Comparison of ENCODE assay signal across 10 mouse cellular contexts in the genomic region with DNA sequence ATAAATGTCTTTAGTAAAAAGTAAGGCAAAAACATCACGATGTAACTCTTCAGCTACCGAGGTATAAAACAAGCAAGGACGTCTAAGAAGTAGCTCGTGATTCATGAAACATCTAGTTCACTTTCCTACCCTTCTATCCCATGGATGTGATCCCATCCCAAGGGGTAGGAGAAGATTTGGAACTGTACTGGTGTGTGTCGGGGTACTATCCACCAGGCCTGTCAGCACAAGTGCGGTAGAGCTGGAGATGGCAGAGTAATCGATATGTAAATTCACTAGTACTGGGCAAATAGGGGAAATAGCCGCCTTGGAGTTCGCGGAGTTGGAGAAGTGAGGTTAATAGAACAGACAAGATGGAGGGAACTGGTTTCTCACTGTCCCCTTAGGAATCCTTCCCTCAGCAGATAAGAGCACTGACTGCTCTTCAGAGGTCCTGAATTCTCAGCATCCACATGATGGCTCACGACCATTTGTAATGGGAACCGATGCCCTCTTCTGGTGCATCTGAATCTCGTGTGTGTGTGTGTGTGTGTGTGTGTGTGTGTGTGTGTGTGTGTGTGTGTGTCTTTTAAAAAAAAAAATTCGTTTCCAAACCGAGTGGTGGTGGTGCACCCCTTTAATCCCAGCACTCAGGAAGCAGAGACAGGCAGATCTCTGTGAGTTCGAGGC. TPM values are rescaled to one million over a fixed set of nuclear protein-coding genes. Genes with fewer than 3 reads are reported as not detected.
DNase-seq lines count a peak whose midpoint lies in the region; ATAC-seq lines count a peak whose summit lies in the region.
"Had no signal": no experiment of that assay in that cellular context is flagged by ENCODE, and none has a peak within 500 bp of the region (broad histone marks: within the 10 kb centered on the region; RNA-seq: fewer than 3 reads in every experiment).

No protein-coding gene starts in this region.

- 42% methylated on average over 16 of the region's 16 CpGs for WGBS in heart, embryonic 10.5 days
- 38% methylated on average over 16 of the region's 16 CpGs for WGBS in midbrain, embryonic 12.5 days
- WGBS in midbrain, embryonic 14.5 days, result 42% methylated on average over 16 of the region's 16 CpGs
- 42% methylated on average over 16 of the region's 16 CpGs for WGBS in hindbrain, embryonic 15.5 days
- 41% methylated on average over 16 of the region's 16 CpGs for WGBS in neural tube, embryonic 15.5 days

- H3K4me1 ChIP-seq in heart, embryonic 10.5 days, result peaks cover 39% of the 10 kb centered on the region
- peaks cover 32% of the 10 kb centered on the region for H3K4me1 ChIP-seq in midbrain, embryonic 12.5 days
- peaks cover 12% of the 10 kb centered on the region for H3K4me1 ChIP-seq in midbrain, embryonic 14.5 days (ENCODE audit: control insufficient read depth, insufficient read depth, low read length)
- peaks cover 36% of the 10 kb centered on the region for H3K4me1 ChIP-seq in hindbrain, embryonic 15.5 days (replicated peaks)
- peaks cover 45% of the 10 kb centered on the region for H3K4me1 ChIP-seq in neural tube, embryonic 15.5 days

- H3K4me2 ChIP-seq in midbrain, embryonic 12.5 days (replicated peaks), result no peak overlapping the region
- no peak overlapping the region for H3K4me2 ChIP-seq in midbrain, embryonic 14.5 days (ENCODE audit: low read length)
- H3K4me2 ChIP-seq in hindbrain, embryonic 15.5 days, result peak overlapping the region; percentile 94
- H3K4me2 ChIP-seq in neural tube, embryonic 15.5 days, result 0 out of 2 replicates have a peak overlapping the region, but pooled peaks have one; percentile 92

- no peak for DNase-seq in heart, embryonic 10.5 days (ENCODE audit: low spot score)
- DNase-seq in heart, postnatal 36 days, result no peak
- no peak for DNase-seq in midbrain, embryonic 14.5 days
- no peak for DNase-seq in cerebellum, postnatal 14 days
- no peak for DNase-seq in adrenal gland, postnatal 36 days
- DNase-seq: lung, postnatal 14 days had no signal

- H3K27ac ChIP-seq in heart, embryonic 10.5 days, result no peak overlapping the region
- H3K27ac ChIP-seq in midbrain, embryonic 12.5 days (replicated peaks), result no peak overlapping the region
- no peak overlapping the region for H3K27ac ChIP-seq in midbrain, embryonic 14.5 days (replicated peaks; ENCODE audit: low read depth, low read length)
- H3K27ac ChIP-seq in hindbrain, embryonic 15.5 days (replicated peaks), result no peak overlapping the region
- H3K27ac ChIP-seq in neural tube, embryonic 15.5 days (replicated peaks), result no peak overlapping the region

- H3K9me3 ChIP-seq in heart, embryonic 10.5 days, result no peaks in the 10 kb centered on the region; the same call in 1 of the 2 replicates
- H3K9me3 ChIP-seq in midbrain, embryonic 12.5 days, result 0 out of 2 replicates have a peak, but pooled peaks cover 3% of the 10 kb centered on the region
- H3K9me3 ChIP-seq in midbrain, embryonic 14.5 days (ENCODE audit: control insufficient read depth, low read length), result no peaks in the 10 kb centered on the region
- no peaks in the 10 kb centered on the region for H3K9me3 ChIP-seq in hindbrain, embryonic 15.5 days
- H3K9me3 ChIP-seq in neural tube, embryonic 15.5 days (replicated peaks), result no peaks in the 10 kb centered on the region

- H3K9ac ChIP-seq in midbrain, embryonic 12.5 days (replicated peaks), result no peak overlapping the region; the same call in 1 of the 2 replicates
- H3K9ac ChIP-seq in midbrain, embryonic 14.5 days (replicated peaks; ENCODE audit: low read length), result no peak overlapping the region
- H3K9ac ChIP-seq in hindbrain, embryonic 15.5 days, result no peak overlapping the region
- H3K9ac ChIP-seq in neural tube, embryonic 15.5 days (replicated peaks), result no peak overlapping the region

- ATAC-seq in midbrain, embryonic 12.5 days (ENCODE audit: low FRiP score, low read depth), result no peak
- no peak for ATAC-seq in midbrain, embryonic 14.5 days (ENCODE audit: low FRiP score, low TSS enrichment)
- no peak for ATAC-seq in hindbrain, embryonic 15.5 days (ENCODE audit: low FRiP score, low read depth)
- ATAC-seq in neural tube, embryonic 15.5 days (ENCODE audit: low FRiP score), result no peak

- H3K36me3 ChIP-seq in heart, embryonic 10.5 days, result no peaks in the 10 kb centered on the region
- H3K36me3 ChIP-seq in midbrain, embryonic 12.5 days, result no peaks in the 10 kb centered on the region
- H3K36me3 ChIP-seq in midbrain, embryonic 14.5 days (ENCODE audit: control insufficient read depth, insufficient read depth, low read length), result no peaks in the 10 kb centered on the region
- H3K36me3 ChIP-seq in hindbrain, embryonic 15.5 days, result no peaks in the 10 kb centered on the region
- no peaks in the 10 kb centered on the region for H3K36me3 ChIP-seq in neural tube, embryonic 15.5 days

- H3K27me3 ChIP-seq in heart, embryonic 10.5 days (ENCODE audit: insufficient read depth, poor library complexity, severe bottlenecking), result peaks cover 99% of the 10 kb centered on the region
- H3K27me3 ChIP-seq in midbrain, embryonic 12.5 days, result peaks cover 96% of the 10 kb centered on the region
- peaks cover 95% of the 10 kb centered on the region for H3K27me3 ChIP-seq in midbrain, embryonic 14.5 days (ENCODE audit: control insufficient read depth, insufficient read depth, low read length)
- H3K27me3 ChIP-seq in hindbrain, embryonic 15.5 days, result peaks cover 87% of the 10 kb centered on the region
- H3K27me3 ChIP-seq in neural tube, embryonic 15.5 days (replicated peaks), result peaks cover 91% of the 10 kb centered on the region

- intact Hi-C loops in heart, postnatal 36 days (cut with DNase I), result no loop called here

- H3K4me3 ChIP-seq in heart, embryonic 10.5 days, result peak overlapping the region; percentile 71; the same call in 1 of the 2 replicates
- peak overlapping the region; percentile 63; the same call in 1 of the 2 replicates for H3K4me3 ChIP-seq in midbrain, embryonic 12.5 days
- H3K4me3 ChIP-seq in midbrain, embryonic 14.5 days (replicated peaks; ENCODE audit: low read depth, low read length), result no peak overlapping the region
- H3K4me3 ChIP-seq in hindbrain, embryonic 15.5 days, result no peak overlapping the region
- peak overlapping the region; percentile 64 for H3K4me3 ChIP-seq in neural tube, embryonic 15.5 days (replicated peaks)

RNA-seq across cellular contexts. Expression of a gene that starts 1.0 kb away (rescaled TPM):
- polyA plus RNA-seq in heart, embryonic 10.5 days (2016; fragmentation: Nextera tagmentation; extraction: Ambion mirVana), result 19.0 and 19.4 TPM in 2 replicates
- 1 to 10 TPM; 4.9 to 5.8 TPM for total RNA-seq in heart, postnatal 36 days (2021)
- polyA plus RNA-seq in midbrain, embryonic 12.5 days (2016; fragmentation: Nextera tagmentation; extraction: Ambion mirVana), result 11.0 and 14.6 TPM in 2 replicates
- 13.5 and 15.0 TPM in 2 replicates for polyA plus RNA-seq in midbrain, embryonic 14.5 days (2014; fragmentation: Nextera tagmentation; extraction: Ambion mirVana)
- polyA plus RNA-seq in hindbrain, embryonic 15.5 days (2015; fragmentation: Nextera tagmentation; extraction: Ambion mirVana), result 18.3 and 19.3 TPM in 2 replicates
- polyA plus RNA-seq in neural tube, embryonic 15.5 days (2015; fragmentation: Nextera tagmentation; extraction: Ambion mirVana), result 20.7 and 24.3 TPM in 2 replicates
- 10 to 100 TPM; 15.3 to 17.9 TPM for total RNA-seq in adrenal gland, postnatal 36 days (2021)

RNA-seq across cellular contexts. Expression of a gene that starts 1.1 kb away (rescaled TPM):
- 2.0 and 2.4 TPM in 2 replicates for polyA plus RNA-seq in heart, embryonic 10.5 days (2016; fragmentation: Nextera tagmentation; extraction: Ambion mirVana)
- 1 to 10 TPM; 2.3 to 3.4 TPM for total RNA-seq in heart, postnatal 36 days (2021)
- 0.77 and 0.87 TPM in 2 replicates for polyA plus RNA-seq in midbrain, embryonic 12.5 days (2016; fragmentation: Nextera tagmentation; extraction: Ambion mirVana)
- 0.72 and 0.96 TPM in 2 replicates for polyA plus RNA-seq in midbrain, embryonic 14.5 days (2014; fragmentation: Nextera tagmentation; extraction: Ambion mirVana)
- 1.3 and 1.6 TPM in 2 replicates for polyA plus RNA-seq in hindbrain, embryonic 15.5 days (2015; fragmentation: Nextera tagmentation; extraction: Ambion mirVana)
- 1.9 and 3.0 TPM in 2 replicates for polyA plus RNA-seq in neural tube, embryonic 15.5 days (2015; fragmentation: Nextera tagmentation; extraction: Ambion mirVana)
- total RNA-seq in adrenal gland, postnatal 36 days (2021), result 1 to 10 TPM; 3.3 to 3.6 TPM

RNA-seq across cellular contexts. Expression of a gene that starts 6.2 kb away (rescaled TPM):
- polyA plus RNA-seq in heart, embryonic 10.5 days (2016; fragmentation: Nextera tagmentation; extraction: Ambion mirVana), result 0.16 TPM in 1 of 2 replicates, not detected in the other
- total RNA-seq in heart, postnatal 36 days (2021), result 1 to 10 TPM; 1.6 to 2.6 TPM
- 0.14 TPM in 1 of 2 replicates, not detected in the other for polyA plus RNA-seq in midbrain, embryonic 12.5 days (2016; fragmentation: Nextera tagmentation; extraction: Ambion mirVana)
- 0.14 and 0.35 TPM in 2 replicates for polyA plus RNA-seq in midbrain, embryonic 14.5 days (2014; fragmentation: Nextera tagmentation; extraction: Ambion mirVana)
- polyA plus RNA-seq in hindbrain, embryonic 15.5 days (2015; fragmentation: Nextera tagmentation; extraction: Ambion mirVana), result 0.54 and 0.76 TPM in 2 replicates
- polyA plus RNA-seq in neural tube, embryonic 15.5 days (2015; fragmentation: Nextera tagmentation; extraction: Ambion mirVana), result 0.45 and 0.92 TPM in 2 replicates
- total RNA-seq in adrenal gland, postnatal 36 days (2021), result 1 to 10 TPM; 1.3 to 1.6 TPM
- total RNA-seq: hematopoietic stem cell, adult 5-6 weeks had no signal

RNA-seq across cellular contexts. Expression of a gene that starts 8.4 kb away (rescaled TPM):
- polyA plus RNA-seq in heart, embryonic 10.5 days (2016; fragmentation: Nextera tagmentation; extraction: Ambion mirVana), result 7.6 and 8.1 TPM in 2 replicates
- 1 to 10 TPM; 4.4 to 5.7 TPM for total RNA-seq in heart, postnatal 36 days (2021)
- 7.6 and 9.8 TPM in 2 replicates for polyA plus RNA-seq in midbrain, embryonic 12.5 days (2016; fragmentation: Nextera tagmentation; extraction: Ambion mirVana)
- 3.2 and 5.6 TPM in 2 replicates for polyA plus RNA-seq in midbrain, embryonic 14.5 days (2014; fragmentation: Nextera tagmentation; extraction: Ambion mirVana)
- polyA plus RNA-seq in hindbrain, embryonic 15.5 days (2015; fragmentation: Nextera tagmentation; extraction: Ambion mirVana), result 9.9 TPM in 2 replicates
- 12.3 and 12.4 TPM in 2 replicates for polyA plus RNA-seq in neural tube, embryonic 15.5 days (2015; fragmentation: Nextera tagmentation; extraction: Ambion mirVana)
- total RNA-seq in adrenal gland, postnatal 36 days (2021), result 1 to 10 TPM; 2.7 to 3.0 TPM
- total RNA-seq: hematopoietic stem cell, adult 5-6 weeks had no signal

RNA-seq across cellular contexts. Expression of a gene that starts 12.6 kb away (rescaled TPM):
- 1.2 and 1.3 TPM in 2 replicates for polyA plus RNA-seq in heart, embryonic 10.5 days (2016; fragmentation: Nextera tagmentation; extraction: Ambion mirVana)
- 10 to 100 TPM; 19.3 to 22.1 TPM for total RNA-seq in heart, postnatal 36 days (2021)
- 3.3 and 3.9 TPM in 2 replicates for polyA plus RNA-seq in midbrain, embryonic 12.5 days (2016; fragmentation: Nextera tagmentation; extraction: Ambion mirVana)
- 3.0 and 4.2 TPM in 2 replicates for polyA plus RNA-seq in midbrain, embryonic 14.5 days (2014; fragmentation: Nextera tagmentation; extraction: Ambion mirVana)
- 5.2 and 5.7 TPM in 2 replicates for polyA plus RNA-seq in hindbrain, embryonic 15.5 days (2015; fragmentation: Nextera tagmentation; extraction: Ambion mirVana)
- polyA plus RNA-seq in neural tube, embryonic 15.5 days (2015; fragmentation: Nextera tagmentation; extraction: Ambion mirVana), result 5.7 and 6.2 TPM in 2 replicates
- 1 to 10 TPM; 5.5 TPM for total RNA-seq in adrenal gland, postnatal 36 days (2021)

Comparison
In these comparisons a context has a peak if more than half of its experiments do, and no peak if none do; other contexts are left out.
1. H3K4me3 ChIP-seq: peak in heart, embryonic 10.5 days (single experiment), midbrain, embryonic 12.5 days (single experiment) and neural tube, embryonic 15.5 days (single experiment); none in midbrain, embryonic 14.5 days (single experiment) and hindbrain, embryonic 15.5 days (single experiment).
2. H3K4me2 ChIP-seq: peak in hindbrain, embryonic 15.5 days (single experiment) and neural tube, embryonic 15.5 days (single experiment); none in midbrain, embryonic 12.5 days (single experiment) and midbrain, embryonic 14.5 days (single experiment).